Mouse (Mus musculus) MEL (cell line): ENCODE measurements at regions not wholly inside any gene's neighbourhood (a gene's known extent, or its start where the extent isn't known, plus 50 kb on each side); places are given as distances from the start of the nearest gene placed in this dataset.

Experiments used
- CTCF ChIP-seq, 3 experiments: IDR thresholded peaks in 2 of 3; conservative IDR thresholded peaks in 1 of 3; 2 replicates each; pipeline ENCODE4 v1.5.1; 2011 to 2012; ENCODE audit warnings: low read length in 3 of 3, low read depth in 2 of 3, mild to moderate bottlenecking in 2 of 3, improper control_type of control experiment in 1 of 3, inconsistent platforms in 1 of 3, mixed read lengths in 1 of 3, moderate library complexity in 1 of 3; ENCODE audit not compliant: control insufficient read depth in 1 of 3, insufficient read depth in 1 of 3, poor library complexity in 1 of 3, severe bottlenecking in 1 of 3
- GABPA ChIP-seq: IDR thresholded peaks from 2 replicates; pipeline ENCODE4 v1.6.1; 2012; ENCODE audit warnings: low read depth, mild to moderate bottlenecking, inconsistent platforms, low read length, improper control_type of control experiment, moderate library complexity
- MAFK ChIP-seq: IDR thresholded peaks from 2 replicates; pipeline ENCODE4 v1.6.1; 2011; ENCODE audit warnings: low read depth, mild to moderate bottlenecking, low read length, improper control_type of control experiment, borderline replicate concordance
- MAX ChIP-seq: IDR thresholded peaks from 2 replicates; pipeline ENCODE4 v1.6.1; 2011; ENCODE audit warnings: low read length, improper control_type of control experiment
- POLR2A ChIP-seq, 2 experiments: IDR thresholded peaks; 2 replicates each; pipeline ENCODE4 v1.6.1; 2011 to 2012; ENCODE audit warnings: low read length in 2 of 2, mild to moderate bottlenecking in 2 of 2, control low read depth in 1 of 2, improper control_type of control experiment in 1 of 2, low read depth in 1 of 2, moderate library complexity in 1 of 2; ENCODE audit not compliant: control insufficient read depth in 1 of 2, insufficient read depth in 1 of 2, poor library complexity in 1 of 2
- RCOR1 ChIP-seq: IDR thresholded peaks from 2 replicates; pipeline ENCODE4 v1.6.1; 2012; ENCODE audit warnings: low read depth, mild to moderate bottlenecking, inconsistent platforms, low read length, improper control_type of control experiment
- SIN3A ChIP-seq: IDR thresholded peaks from 2 replicates; pipeline ENCODE4 v1.6.1; 2012; ENCODE audit warnings: low read length, improper control_type of control experiment, inconsistent platforms
- USF2 ChIP-seq, 2 experiments: IDR thresholded peaks; 2 replicates each; pipeline ENCODE4 v1.6.1; 2011 to 2012; ENCODE audit warnings: improper control_type of control experiment in 2 of 2, low read length in 2 of 2, borderline replicate concordance in 1 of 2, inconsistent platforms in 1 of 2, low read depth in 1 of 2, mild to moderate bottlenecking in 1 of 2; ENCODE audit not compliant: insufficient read depth in 1 of 2
- ZMIZ1 ChIP-seq: IDR thresholded peaks from 2 replicates; pipeline ENCODE4 v1.6.1; 2012; ENCODE audit warnings: low read depth, mild to moderate bottlenecking, inconsistent platforms, low read length, improper control_type of control experiment, moderate library complexity

DNA sequence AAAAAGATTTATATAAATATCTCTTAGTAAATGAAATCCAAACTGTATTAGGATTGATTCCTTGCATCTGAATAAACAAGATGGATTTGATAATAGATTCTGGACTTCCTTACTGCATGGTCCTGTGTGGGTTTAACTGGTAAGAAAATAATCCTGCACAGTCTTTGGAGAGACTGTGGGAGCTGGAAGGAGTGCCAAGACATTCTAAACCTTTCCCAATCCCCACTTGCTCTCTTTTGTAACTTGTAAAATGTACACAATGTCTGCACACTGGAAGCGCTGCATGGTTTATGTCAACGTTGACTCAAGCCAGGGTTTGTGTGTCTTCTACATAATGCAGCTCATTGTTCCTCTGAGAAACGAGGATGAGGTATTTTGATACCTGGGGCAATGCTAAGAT, 62.3 kb upstream of the Rarb start:
- TF ChIP-seq MAX (no peak), USF2 (IDR thresholded peaks at IDR 0.05; ENCODE audit: borderline replicate concordance in 1 of 2, insufficient read depth in 1 of 2, low read depth in 1 of 2, low read length in 2 of 2) (no peak), CTCF (IDR thresholded peaks at IDR 0.05 in 2 of 3, conservative IDR thresholded peaks at IDR 0.05 in 1 of 3; ENCODE audit: control insufficient read depth in 1 of 3, insufficient read depth in 1 of 3, low read depth in 2 of 3, low read length in 3 of 3, poor library complexity in 1 of 3, severe bottlenecking in 1 of 3) (no peak), RCOR1 (no peak), ZMIZ1 (no peak), POLR2A (IDR thresholded peaks at IDR 0.05; ENCODE audit: control insufficient read depth in 1 of 2, insufficient read depth in 1 of 2, low read depth in 1 of 2, low read length in 2 of 2, poor library complexity in 1 of 2) (no peak), SIN3A (no peak), GABPA (no peak), MAFK (no peak)
